Mouse (Mus musculus) G1E (cell line): Measurements from ENCODE around the gene Klhdc4. TPM values are rescaled to one million over a fixed set of nuclear protein-coding genes. Genes with fewer than 3 reads are reported as not detected.

Experiments used
- ATAC-seq: 2 replicates; pipeline ENCODE4 v1.8.0; 2016; ENCODE audit warnings: mild to moderate bottlenecking; ENCODE audit not compliant: insufficient number of reproducible peaks, poor library complexity, low FRiP score, severe bottlenecking; ENCODE audit errors: extremely low read depth
- DNase-seq: peaks from one replicate; pipeline ENCODE4 v3.0.0; 2012; ENCODE audit warnings: low spot score
- H3K27me3 ChIP-seq: 2 replicates; pipeline ENCODE4 v1.6.1; 2012; ENCODE audit warnings: mild to moderate bottlenecking, low read length, inconsistent platforms; ENCODE audit not compliant: insufficient read depth
- H3K36me3 ChIP-seq: replicated peaks from 2 replicates; pipeline ENCODE3; 2012; ENCODE audit warnings: mild to moderate bottlenecking, inconsistent platforms
- H3K4me1 ChIP-seq: 2 replicates; pipeline ENCODE4 v1.6.1; 2012; ENCODE audit warnings: low read depth, low read length, inconsistent platforms, mixed read lengths; ENCODE audit not compliant: insufficient read depth
- H3K4me3 ChIP-seq: 2 replicates; pipeline ENCODE4 v1.5.1; 2012; ENCODE audit warnings: low read depth, mild to moderate bottlenecking, inconsistent platforms, low read length, moderate library complexity, mixed read lengths
- H3K9me3 ChIP-seq: replicated peaks from 2 replicates; pipeline ENCODE4 v1.6.1; 2012; ENCODE audit warnings: inconsistent platforms
- CTCF ChIP-seq: IDR thresholded peaks from 2 replicates; pipeline ENCODE4 v1.5.1; 2012; ENCODE audit warnings: low read depth, low read length, inconsistent platforms, mixed read lengths
- GATA1 ChIP-seq: IDR thresholded peaks from 2 replicates; pipeline ENCODE4 v1.6.1; 2012; ENCODE audit warnings: borderline replicate concordance, low read length, inconsistent platforms, mixed read lengths
- GATA2 ChIP-seq: IDR thresholded peaks from 2 replicates; pipeline ENCODE4 v1.6.1; 2012; ENCODE audit warnings: low read depth, low read length, inconsistent platforms, borderline replicate concordance
- POLR2AphosphoS5 ChIP-seq: IDR thresholded peaks from 2 replicates; pipeline ENCODE4 v1.6.1; 2012; ENCODE audit warnings: low read depth, low read length, inconsistent platforms; ENCODE audit not compliant: insufficient replicate concordance
- TAL1 ChIP-seq: conservative IDR thresholded peaks from 2 replicates; pipeline ENCODE4 v1.6.1; 2012; ENCODE audit warnings: low read depth, low read length, inconsistent platforms, mixed read lengths
- polyA plus RNA-seq: library from polyadenylated mRNA; stranded (reverse); fragments of >175 nt; gene quantifications from 2 replicates; pipeline ENCODE4 v1.2.3, GENCODE M21; 2012
- total RNA-seq, 2 experiments: library from RNA; stranded (forward) in 1 of 2; stranded (reverse) in 1 of 2; fragments of 200-1000 nt in 1 of 2; fragments of >200 nt in 1 of 2; fragmentation: Nextera tagmentation in 1 of 2; gene quantifications; 2 replicates each; pipeline ENCODE4 v1.2.3; 2014 to 2017

Gene Klhdc4
- total and polyA plus RNA-seq, 3 experiments, result 12.3 to 44.5 (median 15.9) TPM

GRCm38 (mm10) chr8:121832061-121832460, 2.7 kb upstream of the Klhdc4 start:
- DNase-seq, result no peak
- ATAC-seq, result no peak
- Histone ChIP-seq H3K9me3 (no peaks in the 10 kb centered on the region), H3K4me3 (no peak overlapping the region), H3K36me3 (peaks cover 6% of the 10 kb centered on the region), H3K27me3 (peaks cover 6% of the 10 kb centered on the region), H3K4me1 (peaks cover 24% of the 10 kb centered on the region)
- no peak for TF ChIP-seq TAL1
- TF ChIP-seq GATA2, result no peak
- no peak for TF ChIP-seq CTCF
- no peak for TF ChIP-seq GATA1
- TF ChIP-seq POLR2AphosphoS5, result no peak

GRCm38 (mm10) chr8:121829777-121830362, 501 bp upstream of the Klhdc4 start:
- H3K4me3 ChIP-seq, result peak overlapping the region; percentile 87
- H3K36me3 ChIP-seq, result peaks cover 6% of the 10 kb centered on the region
- DNase-seq (no peak), ATAC-seq (peak; percentile 52)
- no peaks in the 10 kb centered on the region for H3K9me3 ChIP-seq
- H3K27me3 ChIP-seq, result peaks cover 6% of the 10 kb centered on the region
- peaks cover 24% of the 10 kb centered on the region for H3K4me1 ChIP-seq
- no peak for TF ChIP-seq TAL1
- TF ChIP-seq CTCF, result no peak
- TF ChIP-seq POLR2AphosphoS5, result no peak
- no peak for TF ChIP-seq GATA2
- no peak for TF ChIP-seq GATA1

- no peak for TF ChIP-seq TAL1
- TF ChIP-seq GATA1, result no peak
- TF ChIP-seq CTCF, result no peak
- TF ChIP-seq POLR2AphosphoS5, result no peak
- TF ChIP-seq GATA2, result no peak
- peaks cover 6% of the 10 kb centered on the region for H3K36me3 ChIP-seq
- H3K9me3 ChIP-seq, result no peaks in the 10 kb centered on the region
- peaks cover 24% of the 10 kb centered on the region for H3K4me1 ChIP-seq
- ATAC-seq, result no peak
- H3K27me3 ChIP-seq, result peaks cover 6% of the 10 kb centered on the region
- peak overlapping the region; percentile 87 for H3K4me3 ChIP-seq
- DNase-seq, result no peak
Measured at GRCm38 (mm10) chr8:121828376-121829023, 869 bp downstream of the Klhdc4 start.

- no peak for DNase-seq
- TF ChIP-seq GATA1 (no peak), TAL1 (no peak)
- Histone ChIP-seq H3K27me3 (peaks cover 6% of the 10 kb centered on the region), H3K9me3 (no peaks in the 10 kb centered on the region), H3K36me3 (peaks cover 6% of the 10 kb centered on the region), H3K4me1 (peaks cover 24% of the 10 kb centered on the region), H3K4me3 (peak overlapping the region; percentile 35; the same call in 1 of the 2 replicates)
- no peak for ATAC-seq
Measured at GRCm38 (mm10) chr8:121827726-121828125, 1.6 kb downstream of the Klhdc4 start.

- DNase-seq (no peak), ATAC-seq (no peak)
- Histone ChIP-seq H3K4me3 (no peak overlapping the region), H3K27me3 (no peaks in the 10 kb centered on the region), H3K4me1 (0 out of 2 replicates have a peak, but pooled peaks cover 4% of the 10 kb centered on the region), H3K9me3 (no peaks in the 10 kb centered on the region), H3K36me3 (peaks cover 46% of the 10 kb centered on the region)
- TF ChIP-seq TAL1 (no peak), POLR2AphosphoS5 (no peak), GATA1 (no peak), GATA2 (no peak), CTCF (no peak)
Measured at GRCm38 (mm10) chr8:121821770-121822169, 7.6 kb downstream of the Klhdc4 start.

GRCm38 (mm10) chr8:121821320-121821719, 8.0 kb downstream of the Klhdc4 start:
- DNase-seq (no peak), ATAC-seq (no peak)
- 0 out of 2 replicates have a peak, but pooled peaks cover 4% of the 10 kb centered on the region for H3K4me1 ChIP-seq
- peaks cover 49% of the 10 kb centered on the region for H3K36me3 ChIP-seq
- no peaks in the 10 kb centered on the region for H3K27me3 ChIP-seq
- no peak overlapping the region for H3K4me3 ChIP-seq
- TF ChIP-seq GATA2 (no peak), POLR2AphosphoS5 (no peak), TAL1 (no peak), GATA1 (no peak), CTCF (no peak)
- no peaks in the 10 kb centered on the region for H3K9me3 ChIP-seq
